Mouse (Mus musculus): ENCODE measurements at regions not wholly inside any gene's neighbourhood (a gene's known extent, or its start where the extent isn't known, plus 50 kb on each side); places are given as distances from the start of the nearest gene placed in this dataset.

GRCm38 (mm10) chr2:169397013-169397412, 190.5 kb downstream of the Gm11011 start:
- TF ChIP-seq CTCF (IDR thresholded peaks at IDR 0.05; ENCODE audit: low read depth): no peak
- TF ChIP-seq EP300 (optimal IDR thresholded peaks at IDR 0.05): no peak

Data from stomach, postnatal 0 days (tissue).